Mouse (Mus musculus): ENCODE results near the gene Rheb.
"Not testable (repeated sequence)": the region's sequence is repeated elsewhere in the genome, so short reads cannot be mapped to it uniquely, and the experiment has no call there.

The Rheb gene

DNA sequence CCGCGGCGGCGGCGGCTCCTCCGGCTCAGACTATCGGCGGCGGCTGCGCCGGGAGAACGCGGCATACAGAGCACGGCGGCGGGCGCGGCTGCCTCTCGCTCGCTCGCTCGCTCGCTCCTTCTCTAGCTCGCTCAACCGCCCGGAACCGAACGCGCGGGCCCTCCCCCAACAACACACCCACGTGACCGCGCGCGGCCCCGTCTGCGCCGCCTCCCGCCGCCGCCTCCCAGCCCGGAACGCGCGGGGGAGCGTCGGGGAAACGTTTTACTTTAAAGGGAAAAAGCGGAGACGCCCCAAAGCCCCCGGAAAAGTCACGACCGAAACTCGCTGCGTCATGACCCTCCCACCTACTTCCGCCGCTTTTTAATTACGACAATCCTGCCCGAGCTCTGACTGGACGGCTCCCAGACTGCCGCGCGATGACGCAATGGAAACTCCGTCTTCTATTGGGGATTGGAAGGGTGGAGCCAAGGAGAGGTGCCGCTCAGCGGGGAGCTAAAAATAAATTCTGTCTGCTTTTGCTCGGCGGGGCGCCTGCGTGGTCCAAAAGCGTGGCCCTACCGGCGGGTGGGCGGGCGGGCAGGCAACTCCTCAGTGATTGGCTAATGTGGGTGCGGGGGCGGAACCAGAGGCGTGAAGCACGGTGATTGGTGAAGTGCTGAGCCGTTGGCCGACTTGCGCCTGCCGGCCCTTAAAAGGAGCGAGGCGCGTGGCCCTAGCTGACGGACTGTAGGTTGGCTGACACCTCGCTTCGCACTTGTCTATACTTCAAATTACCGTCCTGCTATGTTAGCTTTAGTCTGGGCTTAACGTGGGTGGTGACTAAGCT lies at the start of gene Rheb:
Gene Rheb (minus strand): TSS at position 351 of the 829 bp plus-strand sequence.
- peak; percentile 99 for DNase-seq (ENCODE audit: low read depth)

DNA sequence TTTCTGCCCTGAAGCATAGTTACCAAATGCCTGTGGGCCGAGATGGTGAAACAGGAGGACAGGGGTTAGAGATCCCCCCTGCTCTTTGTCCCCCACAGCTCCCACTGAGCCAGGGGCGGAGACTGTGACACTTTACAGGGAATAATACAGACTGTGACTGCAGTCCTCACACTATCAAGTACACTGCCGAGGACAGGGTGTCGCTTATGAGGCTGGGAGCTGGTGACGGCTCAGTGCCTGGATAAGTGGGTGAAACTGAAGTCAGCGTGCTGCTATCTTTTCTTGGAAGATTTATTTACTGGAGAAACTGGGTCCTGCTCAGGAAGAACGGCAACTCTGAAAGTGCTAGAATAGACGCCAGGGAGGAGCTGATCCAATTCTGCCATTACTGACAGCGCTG lies 47.4 kb upstream of the Rheb start:
- DNase-seq (ENCODE audit: low read depth), result no peak

DNA sequence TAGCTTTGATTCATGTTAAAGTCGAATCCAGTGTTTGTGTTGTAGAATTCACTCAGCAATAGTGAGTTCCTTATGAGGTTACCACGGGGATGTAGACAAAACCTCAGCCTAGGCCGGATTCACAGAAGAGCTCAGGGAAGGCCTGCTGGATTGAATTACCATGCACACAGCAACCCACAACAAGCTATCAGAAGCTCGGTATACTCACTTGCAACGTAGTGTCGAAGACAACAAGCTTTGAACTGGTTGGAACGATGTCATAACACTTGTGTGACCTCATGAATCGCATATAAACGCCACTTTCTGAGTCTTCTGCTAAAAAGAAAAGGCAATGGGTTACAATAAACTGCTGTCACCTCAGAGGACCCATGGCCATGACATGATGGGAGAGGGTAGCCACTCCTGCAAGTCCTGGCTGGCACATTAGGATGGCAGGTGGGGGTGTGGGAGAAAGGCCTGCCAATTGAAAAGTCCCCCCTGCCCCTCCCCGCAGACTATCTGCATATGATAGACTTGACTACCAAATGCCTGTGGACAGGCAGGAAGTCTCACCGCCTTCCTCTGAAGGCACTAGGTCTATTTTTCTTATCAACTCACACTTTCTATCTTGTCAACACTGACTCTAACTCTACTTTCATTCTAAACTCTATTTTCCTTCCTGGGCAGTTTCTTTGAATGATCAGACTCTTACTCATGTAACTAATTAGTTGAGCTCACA lies 46.6 kb upstream of the Rheb start:
- DNase-seq (ENCODE audit: low read depth), result no peak

DNA sequence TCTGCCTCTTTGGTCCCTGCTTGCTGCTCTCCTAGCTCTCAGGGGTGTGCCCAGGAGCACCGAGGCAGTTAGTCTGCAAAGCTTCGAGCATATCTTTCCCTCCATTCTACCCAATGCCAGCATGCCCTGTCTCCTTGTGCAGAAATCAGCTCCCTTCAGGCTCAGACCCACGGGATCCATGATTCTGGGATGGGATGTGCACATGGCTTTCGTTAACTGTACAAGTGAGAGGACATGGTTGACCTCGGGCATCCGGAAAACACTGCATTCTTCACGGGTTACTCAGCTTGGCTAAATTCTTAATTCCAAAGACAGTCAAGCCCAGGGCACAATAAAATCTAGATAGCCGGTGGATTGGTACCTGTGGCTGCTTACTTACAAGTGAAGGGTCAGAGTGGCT lies 44.8 kb upstream of the Rheb start:
- DNase-seq (ENCODE audit: low read depth), result no peak

DNA sequence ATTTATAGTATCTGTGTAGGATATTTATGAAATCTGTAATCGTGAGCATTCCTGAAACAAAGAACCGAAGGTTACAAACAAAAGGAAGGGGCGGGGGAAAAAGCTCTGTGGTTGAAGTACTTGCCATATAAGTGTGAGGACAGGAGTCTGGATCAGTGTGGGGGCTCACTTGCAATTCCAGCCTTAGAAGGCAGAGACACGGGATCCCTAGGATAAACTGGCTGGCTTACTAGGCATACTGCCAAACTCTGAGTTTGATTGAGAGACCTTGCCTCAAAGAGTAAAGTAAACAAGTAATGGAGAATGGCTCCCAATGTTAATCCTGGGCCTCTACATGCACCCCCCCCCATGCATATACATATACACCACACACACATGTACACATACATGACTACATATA lies 36.3 kb upstream of the Rheb start:
- no peak for DNase-seq (ENCODE audit: low read depth)

DNA sequence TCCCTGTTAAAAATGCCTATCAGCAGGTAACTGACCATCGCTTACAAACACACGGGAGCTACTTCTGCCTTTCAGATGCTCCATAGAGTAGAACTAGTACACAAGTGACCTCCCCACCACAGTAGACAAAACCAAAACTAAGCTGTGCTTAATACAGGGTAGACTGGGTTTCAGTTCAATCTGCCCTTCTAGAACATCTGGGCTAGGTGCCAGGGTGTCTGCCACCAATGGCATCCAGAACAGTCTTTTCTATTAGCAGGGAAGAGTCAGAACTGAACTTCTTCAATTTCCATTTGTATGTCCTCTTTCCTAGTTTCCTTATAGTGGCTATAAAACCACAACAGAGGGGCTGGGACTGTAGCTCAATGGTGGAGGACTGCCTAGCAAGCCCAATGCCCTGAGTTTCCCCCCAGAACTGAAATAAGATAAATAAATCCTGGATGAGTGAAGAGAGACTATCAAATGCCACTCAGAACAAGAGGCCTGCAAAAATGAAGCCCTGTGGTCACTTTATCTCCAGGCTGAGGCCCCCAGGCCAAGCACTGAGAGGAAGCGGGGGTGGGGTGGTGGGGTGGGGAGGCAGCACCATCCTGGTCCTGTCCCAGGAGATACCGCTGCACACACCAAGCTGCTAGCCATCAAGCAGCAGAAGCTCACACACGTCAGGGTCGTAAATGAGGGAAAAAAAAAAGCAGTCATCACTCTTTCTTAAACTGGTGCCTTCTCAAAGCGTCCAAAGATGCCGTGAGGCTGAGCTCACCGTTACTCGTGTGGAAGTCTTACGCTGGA lies 35.6 kb upstream of the Rheb start:
- no peak for DNase-seq (ENCODE audit: low read depth)

DNA sequence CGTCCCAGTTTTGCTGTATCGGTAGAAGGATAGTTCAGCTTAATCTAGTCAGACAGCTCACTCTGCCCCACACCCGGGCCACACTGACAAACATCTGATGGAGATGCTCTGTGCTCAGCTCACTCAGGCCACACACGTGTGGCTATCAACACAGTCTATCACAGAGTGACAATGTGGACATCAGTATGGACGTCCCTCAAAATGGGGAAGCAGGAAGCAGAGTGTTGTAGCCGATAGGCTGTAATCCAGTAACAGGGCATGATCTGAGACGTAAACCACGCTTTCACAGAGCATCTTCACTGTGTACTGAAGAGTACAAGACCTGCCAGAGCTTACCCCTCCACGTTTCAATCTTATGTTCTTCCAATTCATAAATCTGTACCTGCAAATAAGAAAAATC lies 34.2 kb upstream of the Rheb start:
- DNase-seq (ENCODE audit: low read depth), result no peak

DNA sequence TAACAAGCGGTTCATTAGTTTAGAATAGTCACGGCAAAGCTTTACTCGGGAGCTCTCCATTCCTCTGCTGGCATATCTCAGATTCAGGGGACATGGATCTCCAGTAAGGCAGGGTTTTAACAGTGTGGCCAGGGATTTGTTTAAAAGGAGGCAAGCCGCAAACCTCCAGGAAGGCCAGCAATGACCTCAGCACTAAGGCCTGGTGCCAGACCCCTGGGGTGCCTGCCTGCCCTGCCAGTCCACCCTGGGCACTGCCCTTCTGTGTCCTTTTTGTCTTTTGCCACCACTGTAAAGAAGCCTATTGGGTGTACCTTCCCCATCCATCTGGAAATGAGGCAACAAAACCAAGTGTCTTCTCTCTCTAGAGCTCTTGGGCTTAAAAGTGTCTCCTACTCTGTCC lies 31.7 kb upstream of the Rheb start:
- DNase-seq (ENCODE audit: low read depth), result no peak

DNA sequence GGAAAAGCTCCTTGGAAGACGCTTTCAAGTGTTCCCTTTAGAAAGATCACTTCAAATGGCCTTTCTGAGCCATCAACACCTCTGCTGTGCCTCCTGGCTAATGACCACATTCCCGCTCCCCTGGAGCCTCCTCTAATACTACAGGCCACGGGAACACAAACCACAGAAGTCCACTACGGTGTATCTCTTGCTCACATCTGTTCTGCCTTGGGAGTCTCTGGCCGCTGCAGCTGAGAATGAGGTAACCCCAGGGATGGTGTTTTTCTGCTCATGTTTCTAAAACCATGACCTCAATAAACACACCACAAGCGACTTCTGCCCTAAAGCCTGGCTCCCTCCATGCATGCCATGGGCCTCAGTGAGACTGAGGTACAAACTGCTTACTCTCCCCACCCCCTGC lies 30.8 kb upstream of the Rheb start:
- DNase-seq (ENCODE audit: low read depth), result no peak

DNA sequence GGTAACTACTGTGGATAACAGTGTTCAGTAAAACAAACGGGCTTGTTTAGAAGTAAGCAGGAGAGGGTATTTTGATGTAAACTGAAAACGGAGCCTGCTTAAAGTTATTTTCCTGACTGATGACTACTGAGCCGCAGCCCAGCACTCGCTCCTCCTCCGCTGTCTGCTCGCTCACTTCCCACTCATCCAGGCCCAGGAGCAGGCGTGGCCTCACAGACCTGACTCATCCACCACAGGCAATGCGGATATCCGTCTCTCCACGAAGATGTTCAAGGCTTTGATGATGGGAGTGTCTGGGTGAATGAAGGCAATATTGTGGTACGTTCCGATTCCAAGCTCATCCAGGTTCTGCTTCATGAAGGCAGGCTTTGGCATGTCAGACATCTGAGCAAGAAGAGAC lies 28.9 kb upstream of the Rheb start:
- DNase-seq (ENCODE audit: low read depth), result no peak

DNA sequence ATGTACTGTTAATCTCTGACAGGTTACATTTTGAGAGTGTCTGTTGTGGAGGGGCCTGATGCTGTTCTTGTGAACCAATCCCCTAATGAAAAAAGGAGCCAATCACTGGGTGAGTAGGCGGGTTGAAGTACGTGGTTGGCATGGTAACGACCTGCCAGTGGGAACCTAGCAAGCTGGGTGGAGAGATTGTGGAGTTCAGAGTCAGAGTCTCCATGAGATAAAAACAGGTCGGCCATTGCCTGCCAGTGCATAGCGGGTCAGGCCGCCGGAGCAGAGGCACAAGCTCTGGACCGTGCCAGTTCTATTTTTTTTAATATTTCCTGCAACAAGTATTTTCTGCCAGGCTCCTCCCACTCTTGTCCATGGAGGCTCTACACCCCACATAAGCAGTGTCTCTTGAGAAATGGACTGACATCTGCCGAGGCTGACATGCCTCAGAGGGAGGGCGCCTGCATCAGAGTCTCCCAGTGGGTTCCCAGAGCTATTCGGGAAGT lies 27.4 kb upstream of the Rheb start:
- no peak for DNase-seq (ENCODE audit: low read depth)

DNA sequence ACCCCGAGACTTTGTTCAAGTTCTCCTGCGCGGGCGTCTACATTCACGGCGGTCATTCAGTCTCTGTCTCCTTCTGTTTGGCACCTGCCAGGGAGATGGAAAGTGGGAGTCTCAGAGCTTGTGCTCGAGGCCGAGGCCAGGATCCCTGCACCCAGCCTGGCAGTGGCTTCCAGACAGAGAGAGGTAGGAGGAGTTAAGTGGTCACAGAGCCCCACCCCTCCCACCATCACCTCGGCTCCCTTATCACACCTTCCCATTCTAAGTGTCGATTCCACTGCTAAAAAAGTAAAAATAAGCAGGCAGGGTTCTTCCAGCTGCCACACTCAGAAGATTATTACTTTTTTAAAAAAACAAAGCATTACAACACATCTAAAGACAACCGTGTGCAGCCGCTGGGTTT lies 21.4 kb upstream of the Rheb start:
- no peak for DNase-seq (ENCODE audit: low read depth)

DNA sequence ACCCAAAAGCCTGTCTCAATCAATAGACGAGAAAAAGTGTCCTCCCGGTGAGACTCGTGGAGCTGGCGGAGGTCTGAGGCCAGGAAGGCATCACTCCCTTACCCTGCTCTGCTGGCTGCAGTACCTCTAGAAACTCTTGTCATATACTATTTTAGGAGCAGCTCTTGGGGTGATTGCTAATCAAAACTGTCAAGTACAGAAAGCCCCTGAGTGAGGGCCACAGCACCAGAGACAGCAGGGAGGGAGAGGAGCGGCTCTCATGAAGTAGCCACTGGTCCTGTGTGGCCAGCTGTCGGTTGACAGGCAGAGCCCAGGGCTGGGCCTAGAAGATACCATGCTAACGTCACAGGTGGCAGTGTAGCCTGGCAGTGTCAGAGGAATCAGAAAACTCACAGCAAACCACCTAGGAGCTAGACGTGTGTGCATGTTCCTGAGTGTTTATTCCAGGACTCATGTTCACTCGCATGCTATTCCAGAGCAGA lies 19.1 kb upstream of the Rheb start:
- no peak for DNase-seq (ENCODE audit: low read depth)

DNA sequence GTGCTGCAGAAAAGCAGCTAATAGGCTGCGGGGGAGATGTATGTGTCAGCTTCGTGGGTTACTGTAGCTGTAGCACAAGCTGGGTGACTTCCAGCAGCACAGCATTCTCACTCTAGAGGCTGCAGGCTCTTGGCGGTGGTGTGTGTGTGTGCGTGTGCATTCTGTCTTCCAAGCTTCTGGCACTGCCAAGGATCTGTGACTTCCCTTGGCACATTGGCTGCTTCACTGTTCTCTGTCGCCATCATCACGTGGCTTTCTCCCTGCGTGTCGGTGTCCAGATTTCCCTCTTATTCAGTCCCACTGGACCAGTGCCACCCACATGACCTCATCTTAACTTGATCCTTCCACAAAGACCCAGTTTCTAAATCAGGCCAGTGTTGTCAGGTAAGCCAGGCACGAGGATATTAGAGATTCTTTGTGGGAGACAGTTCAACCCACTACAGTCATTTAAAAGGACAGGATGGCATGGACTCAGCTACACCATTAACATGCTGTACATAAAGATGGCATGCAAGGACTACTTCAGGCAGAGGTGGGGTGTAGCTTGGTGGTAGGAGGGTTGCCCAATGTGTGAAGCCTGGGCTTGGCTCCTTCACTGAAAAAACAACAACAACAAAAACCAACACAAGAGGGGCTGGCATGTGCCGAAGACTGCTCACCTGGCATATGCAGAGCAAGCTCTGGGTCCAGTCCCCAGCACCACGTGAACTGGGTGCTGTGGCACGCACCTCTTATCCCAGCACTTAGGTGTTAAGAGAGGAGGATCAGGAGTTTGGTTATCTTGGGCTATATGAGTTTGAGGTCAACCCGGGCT lies 18.4 kb upstream of the Rheb start:
- DNase-seq (ENCODE audit: low read depth), result no peak

DNA sequence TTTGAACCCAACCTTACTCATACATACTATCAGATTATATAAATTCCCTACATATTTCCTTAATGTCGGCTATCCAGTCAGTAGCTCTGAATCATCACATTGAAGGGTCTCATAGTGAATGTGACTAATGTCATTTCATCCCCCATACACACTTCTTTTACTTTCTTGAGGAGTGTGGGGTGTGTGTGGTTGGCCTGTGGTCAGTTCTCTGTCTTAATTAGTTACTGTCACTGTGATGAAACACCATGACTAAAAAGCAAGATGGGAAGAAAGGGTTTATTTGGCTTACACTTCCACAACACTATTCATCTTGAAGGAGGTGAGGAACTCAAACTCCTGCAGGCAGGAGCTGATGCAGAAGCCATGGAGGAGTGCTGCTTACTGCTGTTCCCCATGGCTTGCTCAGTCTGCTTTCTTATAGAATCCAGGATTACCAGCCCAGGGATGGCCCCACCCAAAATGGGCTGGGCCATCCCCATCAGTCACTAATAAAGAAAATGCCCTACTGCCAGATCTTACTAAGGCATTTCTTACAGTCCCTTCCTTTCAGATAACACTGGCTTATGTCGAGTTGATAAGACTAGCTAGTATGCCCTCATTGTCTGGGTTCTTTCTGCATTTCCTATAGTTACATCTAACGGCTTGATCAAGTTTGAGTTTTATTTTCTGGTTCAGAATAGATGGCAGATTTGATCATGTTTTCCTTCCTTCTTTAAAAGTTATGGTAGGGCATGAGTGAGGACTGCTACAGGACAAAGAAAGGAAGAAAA lies 17.5 kb upstream of the Rheb start:
- DNase-seq (ENCODE audit: low read depth), result no peak

DNA sequence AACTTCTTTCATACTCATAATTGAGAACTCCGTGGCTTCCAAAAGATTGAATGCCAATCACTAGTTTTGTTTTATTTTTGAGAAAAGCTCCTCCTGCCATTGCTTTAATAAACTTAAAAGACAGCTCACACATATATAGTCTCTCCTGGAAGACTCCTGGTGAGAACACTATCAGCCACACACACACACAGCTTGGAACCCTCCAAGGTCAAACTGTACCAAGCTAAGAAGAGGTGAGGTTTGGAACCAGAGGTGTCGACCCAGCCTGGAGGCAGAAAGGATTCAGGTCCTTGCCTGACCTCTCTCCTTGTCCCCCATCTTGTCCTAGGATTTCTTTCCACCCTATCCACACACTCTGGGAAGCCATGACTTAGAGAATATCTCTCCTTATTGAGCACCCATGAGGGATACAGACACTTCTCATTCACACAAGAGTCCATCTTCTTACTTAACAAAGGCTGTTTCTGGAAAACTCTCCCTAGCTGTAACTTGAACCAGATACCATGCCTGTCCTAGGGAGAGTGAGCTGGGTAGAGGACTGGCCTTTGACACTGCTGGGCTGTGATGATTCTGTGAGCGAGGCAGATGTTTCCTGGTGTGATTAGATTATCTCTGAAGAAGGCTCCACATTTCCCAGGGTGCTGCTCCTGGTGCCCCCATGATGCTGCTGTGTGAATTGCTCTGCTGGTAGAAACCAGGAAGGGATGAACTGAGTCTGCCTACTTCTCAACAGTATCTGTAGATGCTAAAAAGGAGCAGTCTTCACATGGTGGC lies 12.6 kb upstream of the Rheb start:
- DNase-seq (ENCODE audit: low read depth), result no peak

DNA sequence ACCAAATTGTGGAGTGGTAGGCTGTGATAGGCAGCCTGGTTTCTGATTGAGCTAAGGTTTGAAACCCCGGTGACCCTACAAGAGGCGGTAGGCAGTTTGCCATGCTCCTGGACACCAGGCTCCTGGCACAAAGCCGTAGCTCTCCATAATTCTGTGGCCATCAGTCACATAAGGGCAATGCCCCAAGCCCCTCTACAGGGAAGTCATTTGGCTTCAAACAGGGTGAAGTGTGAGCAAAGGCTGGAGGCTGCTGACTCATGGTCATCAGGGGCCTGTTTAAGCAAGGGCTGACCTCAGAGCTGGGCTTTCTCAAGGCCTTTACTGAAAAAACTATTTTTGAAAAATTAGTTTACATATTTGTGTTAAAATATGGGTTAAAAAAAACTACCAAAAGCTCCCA lies 11.8 kb upstream of the Rheb start:
- no peak for DNase-seq (ENCODE audit: low read depth)

DNA sequence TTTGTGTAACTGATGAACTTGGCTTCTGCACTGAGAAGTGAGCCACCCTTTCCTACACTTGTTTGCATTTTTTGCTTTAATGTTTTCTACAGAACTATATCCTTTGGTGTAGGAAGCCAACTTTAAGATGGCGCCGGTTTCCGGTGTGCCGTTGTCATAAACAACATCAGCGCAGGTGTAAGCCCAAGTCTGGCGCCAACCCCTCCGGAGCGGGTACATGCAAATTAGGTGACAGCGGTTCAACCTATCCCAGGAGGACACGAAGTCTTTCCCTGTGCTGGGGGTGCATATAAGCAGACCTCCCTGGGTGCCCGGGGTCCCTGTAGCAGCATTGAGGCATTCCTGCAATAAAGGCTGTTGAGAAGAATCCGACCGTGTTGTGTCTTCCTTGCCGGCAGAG lies 5.8 kb upstream of the Rheb start:
- not testable (repeated sequence) for DNase-seq (ENCODE audit: low read depth)

DNA sequence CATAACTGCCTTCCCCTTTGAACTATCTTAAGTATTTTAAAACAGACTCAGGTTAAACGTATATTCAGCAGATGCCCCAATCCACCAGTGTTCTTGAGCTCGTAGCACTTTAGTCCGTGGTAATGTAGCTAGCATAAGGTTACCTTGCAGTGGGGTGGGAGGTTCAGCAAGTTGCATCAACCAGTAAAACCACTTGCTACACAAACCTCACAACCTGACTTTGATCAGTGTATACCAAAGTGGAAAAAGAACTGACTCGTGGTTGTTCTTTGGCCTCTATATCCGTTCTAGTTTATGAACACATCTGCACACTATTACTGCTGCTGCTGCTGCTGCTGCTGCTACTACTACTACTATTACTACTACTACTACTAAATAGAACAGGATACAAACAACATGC lies 1.4 kb upstream of the Rheb start:
- no peak for DNase-seq (ENCODE audit: low read depth)

DNA sequence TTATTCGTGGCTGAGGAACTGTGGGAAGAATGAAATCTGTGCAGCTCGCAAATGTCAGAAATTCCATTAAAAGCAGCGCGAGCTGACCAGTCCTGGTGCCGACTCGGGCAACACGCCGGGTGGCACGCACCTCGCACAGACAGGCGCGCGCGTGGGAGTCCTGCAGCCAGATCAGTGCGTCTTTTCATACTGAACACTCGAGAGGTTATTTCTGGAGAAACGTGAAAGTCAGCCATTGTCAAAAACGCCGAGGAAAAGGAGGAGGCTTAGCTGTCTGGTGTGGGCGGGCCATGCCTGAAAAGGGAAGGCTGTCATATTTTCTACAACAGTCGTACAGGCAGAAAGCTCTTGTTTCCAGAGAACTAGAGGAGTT lies 665 bp upstream of the Rheb start:
- no peak for DNase-seq (ENCODE audit: low read depth)

Data from c-Kit-positive CD71-negative TER-119-negative erythroid progenitor cells, embryonic 14.5 days (primary cell).